Mouse (Mus musculus) frontal cortex, postnatal 14 days (tissue): ENCODE measurements around the gene Il11ra1.
"Not testable (repeated sequence)": the region's sequence is repeated elsewhere in the genome, so short reads cannot be mapped to it uniquely, and the experiment has no call there.

Experiments used
- DNase-seq, 2 experiments: peaks; one replicate each; pipeline ENCODE4 v3.0.0; 2022; ENCODE audit warnings: low spot score in 2 of 2

The Il11ra1 gene

DNA sequence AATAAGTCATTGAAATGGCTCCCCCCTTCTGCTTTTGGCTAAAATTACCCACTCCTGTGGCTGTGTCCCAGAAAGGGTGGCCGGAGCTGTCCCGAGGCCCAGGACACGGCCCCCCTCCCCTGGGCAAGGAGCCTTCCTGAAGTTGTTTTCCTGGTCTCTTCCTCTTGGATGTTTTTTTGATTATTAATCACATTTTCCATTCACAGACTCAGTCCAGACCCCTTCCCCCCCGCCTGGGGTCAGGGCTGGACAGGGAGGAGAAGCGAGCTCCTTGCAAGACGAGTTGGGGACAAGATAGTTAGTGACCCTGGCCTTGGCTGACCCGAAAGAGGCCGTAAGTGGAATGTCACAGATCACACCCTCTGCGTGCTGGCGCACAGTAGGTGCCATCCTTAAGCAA is at the start of gene Il11ra1:
Il11ra1 (plus strand) TSS at position 207 of the 400 bp plus-strand sequence.
- not testable (repeated sequence) for DNase-seq

DNA sequence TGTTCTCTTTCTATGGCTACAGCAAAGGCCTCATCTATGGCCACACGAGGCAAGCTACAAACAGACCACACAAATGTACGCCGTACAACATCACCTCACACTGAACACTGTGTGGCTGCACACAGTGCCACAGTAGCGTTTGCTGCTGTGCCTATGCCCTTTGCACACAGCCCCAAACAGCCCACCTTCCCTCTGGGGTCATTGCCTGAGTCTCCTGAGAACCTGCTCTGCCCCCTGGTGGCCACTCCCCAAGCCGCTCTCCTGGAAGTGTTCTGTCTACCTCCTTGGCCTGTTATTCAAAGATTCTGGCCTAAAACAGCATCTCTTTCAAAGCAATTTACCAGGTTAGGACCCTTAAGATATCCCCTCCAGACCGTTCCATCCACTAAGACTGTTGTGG is 46.5 kb upstream of the Il11ra1 start:
- DNase-seq: peak; percentile 39 to 65

GRCm38 (mm10) chr4:41653730-41654129 is 46.1 kb upstream of the Il11ra1 start:
- no peak for DNase-seq

DNA sequence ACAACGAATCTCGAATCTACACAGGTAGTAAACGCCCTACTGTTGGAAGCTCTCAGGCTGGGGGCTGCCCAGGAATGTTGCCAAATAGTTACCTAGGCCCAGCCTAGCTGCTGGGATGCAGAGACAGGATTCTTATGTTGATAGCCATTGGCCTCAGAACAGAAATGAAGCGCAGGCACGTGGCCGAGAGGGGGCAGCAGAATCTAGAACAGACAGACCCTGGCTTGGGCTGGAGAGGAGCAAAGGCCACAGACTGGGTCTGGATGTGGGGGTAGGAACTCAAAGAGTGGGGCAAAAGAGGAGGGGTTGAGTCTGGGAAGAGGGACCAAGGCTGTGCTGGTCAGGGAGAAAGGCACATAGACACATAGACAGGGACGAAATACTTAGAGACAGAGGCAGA is 45.6 kb upstream of the Il11ra1 start:
- DNase-seq: no peak

DNA sequence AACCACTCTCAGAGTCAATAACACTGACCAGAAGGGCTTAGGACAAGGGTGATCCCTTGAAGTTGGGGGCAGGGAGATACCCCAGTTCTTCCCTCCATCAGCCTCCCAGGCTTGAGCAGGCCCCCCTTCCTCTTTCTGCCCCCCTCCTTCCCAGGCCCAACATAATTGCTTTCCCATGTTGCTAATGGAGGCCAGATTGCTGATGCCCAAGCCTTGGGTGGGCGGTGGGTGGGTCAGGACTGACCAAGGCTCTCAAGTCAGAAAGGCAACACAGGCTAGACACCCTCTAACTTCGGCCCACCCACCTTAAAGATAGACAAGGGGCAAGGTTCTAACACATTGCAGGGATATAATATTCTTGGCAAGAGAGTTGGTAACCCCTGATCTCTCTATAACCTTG is 44.3 kb upstream of the Il11ra1 start:
- DNase-seq: no peak

DNA sequence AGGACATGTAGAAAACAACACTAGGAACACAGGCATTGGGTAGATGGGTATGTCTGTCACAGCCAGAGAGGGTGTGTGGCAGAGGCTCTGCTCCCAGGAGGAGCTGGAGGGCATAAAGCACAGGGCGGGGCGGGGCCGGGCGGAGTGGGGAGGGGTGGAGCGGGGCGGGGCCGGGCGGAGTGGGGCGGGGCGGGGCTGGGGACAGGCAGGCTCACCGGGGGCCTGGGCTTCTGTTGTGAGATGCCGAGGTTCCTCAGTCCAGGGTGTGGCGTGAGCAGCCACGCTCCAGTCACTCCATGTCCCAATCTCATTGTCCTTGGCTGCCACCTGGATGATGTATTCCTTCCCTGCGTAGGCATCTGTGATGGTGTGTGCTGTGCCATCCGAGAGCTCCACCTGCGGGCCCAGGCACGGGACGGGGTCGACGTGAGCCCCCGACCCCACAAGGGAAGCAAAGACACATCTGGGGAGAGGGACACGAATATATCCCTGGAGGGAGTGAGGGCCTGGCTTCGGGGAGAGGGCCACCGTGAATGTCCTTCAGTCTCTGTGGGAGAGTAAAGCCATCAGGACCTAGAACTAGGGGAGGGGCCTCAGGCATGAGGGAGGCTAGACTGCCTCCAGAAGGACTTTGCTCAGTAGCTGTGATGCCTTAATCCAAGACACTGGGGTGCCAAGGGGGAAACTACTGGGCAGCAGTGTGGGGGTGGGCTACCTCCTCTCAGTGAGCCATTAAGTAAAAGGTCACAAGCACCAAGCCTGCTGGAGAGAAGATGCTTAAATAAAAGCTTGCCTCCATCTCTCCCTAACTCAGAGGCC is 41.0 kb upstream of the Il11ra1 start:
- DNase-seq: no peak

DNA sequence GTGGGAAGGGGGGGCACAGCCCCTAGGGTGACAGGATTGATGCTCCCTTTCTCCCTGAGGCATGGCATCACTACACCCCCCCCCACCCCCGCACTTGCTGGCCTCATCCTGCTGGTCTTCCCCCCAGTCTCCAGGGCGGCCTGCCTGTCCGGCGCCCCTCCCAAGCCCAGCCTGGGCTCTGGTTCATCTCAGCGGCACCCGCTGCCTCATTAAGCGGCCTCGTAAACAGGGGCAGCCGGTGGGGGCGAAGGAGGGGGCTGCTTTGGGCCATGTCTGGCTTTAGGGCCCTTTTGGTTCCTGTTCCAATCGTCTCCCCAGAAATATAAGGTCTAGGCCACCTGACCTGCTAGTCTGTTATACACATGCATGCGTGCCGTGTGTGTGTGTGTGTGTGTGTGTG is 40.2 kb upstream of the Il11ra1 start:
- DNase-seq: no peak

DNA sequence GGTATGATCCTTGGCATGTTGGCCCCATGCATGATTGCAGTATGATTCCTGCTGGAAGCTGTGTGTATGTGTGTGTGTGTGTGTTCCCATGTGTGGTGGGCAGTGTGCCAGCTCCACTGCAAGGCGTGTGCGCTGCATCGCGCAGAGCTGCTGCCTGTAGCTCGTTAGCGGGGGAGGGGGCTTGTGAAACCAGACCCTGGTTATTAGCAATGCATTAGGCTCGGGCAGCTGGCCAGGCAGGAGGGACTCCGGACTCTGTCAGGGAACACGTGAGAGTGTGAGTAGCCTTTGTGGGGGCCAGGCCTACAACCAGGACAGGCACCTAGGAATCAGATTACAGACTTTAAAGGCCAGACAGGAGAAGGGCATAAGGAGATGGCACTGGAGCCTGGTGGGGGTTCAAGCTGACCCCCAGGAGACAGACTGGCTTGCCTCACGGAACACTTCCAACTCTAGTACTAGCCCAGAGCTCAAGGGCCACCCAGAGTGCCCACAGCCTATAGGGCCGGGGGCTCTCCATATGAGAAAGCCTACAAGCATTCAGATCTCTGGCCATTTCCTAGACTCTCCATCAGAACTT is 38.8 kb upstream of the Il11ra1 start:
- DNase-seq: no peak

DNA sequence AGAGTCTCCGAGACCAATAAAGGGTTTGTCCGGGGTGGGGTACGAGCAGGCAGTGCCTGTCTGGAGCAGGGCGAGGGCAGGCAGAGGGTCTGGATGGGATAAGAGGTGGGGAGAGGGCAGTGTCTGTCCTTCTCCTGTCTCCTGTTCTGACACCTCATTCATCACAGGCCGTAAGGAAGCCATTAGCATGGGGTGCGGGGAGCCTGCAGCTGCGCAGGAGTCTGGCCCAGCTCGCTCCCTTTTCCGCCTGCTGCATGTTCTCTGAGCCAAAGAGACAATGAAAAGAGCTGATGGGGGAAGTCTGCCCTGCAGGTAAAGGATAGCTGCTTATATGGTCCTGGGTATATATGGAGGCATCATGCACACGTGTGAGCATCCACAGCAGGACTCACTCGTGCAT is 37.1 kb upstream of the Il11ra1 start:
- no peak for DNase-seq

GRCm38 (mm10) chr4:41663614-41664013 is 36.2 kb upstream of the Il11ra1 start:
- no peak for DNase-seq

DNA sequence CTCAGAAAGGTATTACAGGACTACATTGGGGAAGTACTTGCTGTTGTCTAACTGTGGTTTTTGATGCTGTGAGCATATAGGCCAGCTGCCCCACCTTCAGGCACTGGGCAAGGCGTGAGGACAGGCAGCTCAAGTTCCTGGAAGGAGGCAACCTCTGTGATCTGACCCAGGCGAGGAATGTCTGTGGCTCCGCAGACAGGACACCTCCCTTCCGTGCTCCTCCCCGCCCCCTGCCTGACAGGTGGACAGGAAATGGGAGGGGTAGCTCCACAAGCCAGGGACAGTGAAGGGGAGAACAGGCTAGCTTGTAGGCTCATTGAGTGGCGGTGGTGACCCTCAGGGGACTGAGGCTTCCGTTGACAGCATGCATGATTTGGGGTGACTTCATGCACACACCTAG is 35.3 kb upstream of the Il11ra1 start:
- DNase-seq: no peak

DNA sequence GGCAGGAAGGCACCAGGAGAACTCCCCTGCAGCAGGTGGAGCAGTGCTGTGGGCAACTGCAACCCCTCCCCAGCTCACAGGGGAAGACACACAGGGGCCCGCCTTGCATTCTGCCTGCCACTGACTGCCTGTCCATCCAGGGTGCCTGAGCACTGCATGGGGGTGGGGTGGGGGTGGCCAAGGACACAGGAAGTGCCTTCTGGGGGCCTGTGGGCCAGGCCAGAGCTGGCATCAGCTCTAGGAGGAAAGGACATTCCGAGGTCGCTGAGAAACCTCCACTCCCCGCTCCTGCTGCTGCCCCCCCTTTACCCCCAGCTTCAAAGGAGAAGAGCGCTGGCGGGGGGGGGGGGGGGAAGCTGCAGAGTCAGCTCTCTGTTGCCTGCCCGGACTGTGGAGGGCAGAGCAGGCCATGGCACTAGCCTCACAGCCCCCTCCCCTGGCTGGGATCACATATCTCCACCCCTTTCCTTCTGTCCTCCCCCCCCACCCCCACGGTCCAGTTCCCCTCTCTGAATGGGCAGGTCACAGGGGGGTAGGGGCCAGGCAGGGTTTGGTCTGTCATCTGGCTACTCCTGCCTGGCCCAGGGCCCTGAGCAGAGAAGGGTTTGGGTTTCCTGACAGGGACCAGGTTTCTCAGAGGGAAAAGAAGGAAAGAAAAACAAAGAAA is 34.6 kb upstream of the Il11ra1 start:
- DNase-seq: no peak

- no peak for DNase-seq
These were observed 33.1 kb upstream of the Il11ra1 start for GRCm38 (mm10) chr4:41666646-41667045.

- no peak for DNase-seq
These were observed 29.0 kb upstream of the Il11ra1 start for GRCm38 (mm10) chr4:41670836-41671235.

DNA sequence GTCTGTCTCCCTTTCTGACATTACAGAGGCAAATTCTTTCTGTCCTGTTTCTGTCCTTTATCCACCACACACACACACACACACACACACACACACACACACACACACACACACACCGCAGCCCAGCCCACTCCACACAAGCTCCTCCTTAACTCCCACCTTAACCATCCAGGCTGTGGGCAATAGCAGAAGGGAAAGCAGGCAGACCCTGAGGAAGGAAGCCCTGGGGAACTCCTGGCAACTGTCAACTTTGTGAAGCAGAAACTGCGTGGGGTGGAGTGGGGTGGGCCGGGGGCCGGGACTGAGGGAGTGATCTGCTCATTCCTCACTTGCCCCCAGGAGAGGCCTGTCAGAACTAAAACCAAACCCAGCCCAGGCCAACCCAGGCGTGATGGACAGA is 28.3 kb upstream of the Il11ra1 start:
- no peak for DNase-seq

GRCm38 (mm10) chr4:41671963-41672480 is 27.8 kb upstream of the Il11ra1 start:
- no peak for DNase-seq

- DNase-seq: no peak
These were observed 27.2 kb upstream of the Il11ra1 start for GRCm38 (mm10) chr4:41672522-41672963.

GRCm38 (mm10) chr4:41673186-41673585 is 26.6 kb upstream of the Il11ra1 start:
- DNase-seq: no peak

- no peak for DNase-seq
These were observed 23.4 kb upstream of the Il11ra1 start for GRCm38 (mm10) chr4:41676248-41677005.

DNA sequence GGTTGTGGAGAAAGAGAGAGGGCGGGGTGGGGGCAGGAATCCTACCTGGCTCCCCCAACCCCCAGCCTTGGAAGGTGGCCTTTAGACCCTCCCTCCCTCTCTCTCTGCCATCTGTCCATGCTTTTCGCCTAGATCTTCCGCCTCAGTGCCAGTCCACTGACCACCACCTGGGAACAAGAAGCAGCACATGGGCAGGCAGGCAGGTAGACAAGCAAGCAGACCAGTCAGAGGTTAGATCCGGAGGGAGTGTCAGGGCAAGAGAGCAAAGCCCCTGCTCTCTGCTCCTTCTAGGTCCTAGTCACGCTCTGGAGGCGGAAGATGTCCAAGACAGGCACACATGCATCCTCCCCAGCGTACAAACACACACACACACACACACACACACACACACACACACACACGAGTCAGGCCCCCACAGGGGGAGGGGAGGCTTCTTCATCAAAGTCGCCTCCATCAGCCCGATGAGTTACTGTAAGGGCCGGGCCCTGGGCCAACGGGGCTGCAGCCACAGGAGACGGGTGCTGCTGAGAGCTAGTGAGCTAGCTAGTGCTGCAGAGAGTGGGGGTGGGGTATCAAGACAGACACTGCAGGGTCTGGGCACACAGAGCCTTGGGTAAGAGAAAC is 22.7 kb upstream of the Il11ra1 start:
- no peak for DNase-seq

DNA sequence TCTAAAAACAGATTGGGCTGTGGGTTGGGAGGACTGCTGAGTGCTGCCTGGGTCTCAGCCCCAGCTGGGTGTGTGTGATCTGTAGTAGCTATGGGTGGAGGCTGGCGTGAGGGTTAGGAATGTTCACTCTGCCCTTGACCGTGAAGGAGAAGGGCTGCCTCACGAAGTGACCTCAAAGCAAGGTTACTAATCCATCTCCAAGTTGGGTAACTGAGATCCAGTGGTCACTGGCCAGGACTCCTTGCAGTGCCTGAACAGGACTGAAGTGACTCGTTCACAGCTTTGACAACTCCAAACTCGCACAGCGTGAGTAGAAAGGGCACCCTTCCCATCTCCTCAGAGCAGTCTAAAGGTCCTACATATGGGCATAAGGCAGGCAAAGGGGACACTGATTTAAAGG is 20.9 kb upstream of the Il11ra1 start:
- no peak for DNase-seq
